Comparison of ENCODE assay signal across 9 mouse cellular contexts in the genomic region with DNA sequence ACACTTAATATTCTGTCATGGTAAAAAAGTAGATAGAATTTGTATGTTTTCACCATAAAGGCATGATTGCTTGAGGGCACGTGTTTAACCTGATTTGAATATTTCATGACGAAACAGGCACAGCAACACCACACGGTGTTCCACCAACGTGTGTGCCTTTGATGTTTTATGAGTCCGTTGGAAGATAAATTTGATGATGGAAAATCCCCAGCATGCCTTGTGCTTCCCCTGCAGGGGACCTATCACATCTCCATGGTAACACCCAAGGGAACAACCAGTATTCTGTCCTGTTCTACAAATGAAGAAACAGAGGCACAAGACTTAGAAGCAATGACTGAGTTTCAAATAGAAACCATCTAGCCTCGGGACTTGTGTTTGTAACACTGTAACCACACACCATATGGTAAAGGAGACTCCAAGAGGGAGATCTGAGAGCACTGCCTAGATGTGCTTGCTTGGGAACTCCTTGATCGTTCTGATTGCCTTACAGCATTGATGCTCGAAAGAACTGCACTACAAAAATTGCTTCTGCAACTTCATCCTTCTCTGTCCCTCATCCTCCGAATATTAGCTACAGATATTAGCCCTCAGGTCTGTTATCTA.
DNase-seq lines count a peak whose midpoint lies in the region; ATAC-seq and TF ChIP-seq lines count a peak whose summit lies in the region.
"Had no signal": no experiment of that assay in that cellular context is flagged by ENCODE, and none has a peak within 500 bp of the region (broad histone marks: within the 10 kb centered on the region; RNA-seq: fewer than 3 reads in every experiment).

No protein-coding gene starts in this region.

- H3K36me3 ChIP-seq in limb, embryonic 14.5 days (ENCODE audit: control insufficient read depth, insufficient read depth, low read length) = no peaks in the 10 kb centered on the region
- H3K36me3 ChIP-seq in limb, embryonic 10.5 days = no peaks in the 10 kb centered on the region
- H3K36me3 ChIP-seq: G1E had no signal

- H3K27ac ChIP-seq in limb, embryonic 14.5 days (replicated peaks; ENCODE audit: low read depth, low read length) = no peak overlapping the region
- no peak overlapping the region for H3K27ac ChIP-seq in limb, embryonic 10.5 days
- no peak overlapping the region for H3K27ac ChIP-seq in left cerebral cortex, adult 2 months

- peak; percentile 3 for DNase-seq in limb, embryonic 14.5 days (ENCODE audit: low spot score)
- no peak for DNase-seq in limb, embryonic 10.5 days (ENCODE audit: low spot score)
- peak; percentile 11 to 57 for DNase-seq in frontal cortex, adult 2 months (ENCODE audit: extremely low spot score in 1 of 2, low spot score in 1 of 2)
- DNase-seq in left cerebral cortex, adult 2 months (ENCODE audit: extremely low spot score in 1 of 2, low spot score in 2 of 2) = peak; percentile 10 to 11
- DNase-seq in right cerebral cortex, postnatal 25 days = peak; percentile 11
- no peak for DNase-seq in T-cell, adult 2 months (ENCODE audit: low spot score)
- DNase-seq in cerebellum, adult 11 months = no peak
- no peak for DNase-seq in thymus, adult 18-20 months

- no peak for TF ChIP-seq CTCF in left cerebral cortex, adult 2 months (IDR thresholded peaks at IDR 0.05)

- no peaks in the 10 kb centered on the region for H3K4me1 ChIP-seq in limb, embryonic 14.5 days (ENCODE audit: control insufficient read depth, insufficient read depth, low read length)
- H3K4me1 ChIP-seq in limb, embryonic 10.5 days = peaks cover 5% of the 10 kb centered on the region

- 37% methylated on average over 9 of the region's 9 CpGs for WGBS in limb, embryonic 14.5 days
- 69% methylated on average over 9 of the region's 9 CpGs for WGBS in limb, embryonic 10.5 days

- H3K4me3 ChIP-seq in limb, embryonic 14.5 days (replicated peaks; ENCODE audit: low read length) = no peak overlapping the region
- no peak overlapping the region for H3K4me3 ChIP-seq in limb, embryonic 10.5 days
- no peak overlapping the region for H3K4me3 ChIP-seq in left cerebral cortex, adult 2 months

- H3K9me3 ChIP-seq in limb, embryonic 14.5 days (ENCODE audit: control insufficient read depth, low read length) = no peaks in the 10 kb centered on the region
- no peaks in the 10 kb centered on the region for H3K9me3 ChIP-seq in limb, embryonic 10.5 days (replicated peaks)

- intact Hi-C loops in left cerebral cortex, adult 2 months (cut with DNase I) = loop anchor here (5.0 kb wide), 3 partner anchors 50 to 730 kb away; no protein-coding TSS in a partner anchor

- no peak overlapping the region for H3K9ac ChIP-seq in limb, embryonic 14.5 days (ENCODE audit: low read depth, low read length, severe bottlenecking)

- no peaks in the 10 kb centered on the region for H3K27me3 ChIP-seq in limb, embryonic 14.5 days (ENCODE audit: control insufficient read depth, insufficient read depth, low read length)
- no peaks in the 10 kb centered on the region for H3K27me3 ChIP-seq in limb, embryonic 10.5 days (ENCODE audit: low read depth, poor library complexity, severe bottlenecking)

- no peak for ATAC-seq in limb, embryonic 14.5 days (ENCODE audit: low FRiP score, low read depth)

- H3K4me2 ChIP-seq in limb, embryonic 14.5 days (replicated peaks; ENCODE audit: low read depth, low read length, severe bottlenecking) = no peak overlapping the region

- no peak for TF ChIP-seq POLR2A in limb, embryonic 14.5 days (IDR thresholded peaks at IDR 0.05; ENCODE audit: borderline replicate concordance, extremely low read depth, insufficient read depth, insufficient read length)

Comparison
In these comparisons a context has a peak if more than half of its experiments do, and no peak if none do; other contexts are left out.
1. DNase-seq: peak in limb, embryonic 14.5 days (single experiment), frontal cortex, adult 2 months (2 of 2), left cerebral cortex, adult 2 months (2 of 2) and right cerebral cortex, postnatal 25 days (single experiment); none in limb, embryonic 10.5 days (single experiment), T-cell, adult 2 months (single experiment), cerebellum, adult 11 months (single experiment) and thymus, adult 18-20 months (0 of 2).